Mouse (Mus musculus) midbrain, embryonic 15.5 days (tissue): ENCODE measurements at regions not wholly inside any gene's neighbourhood (a gene's known extent, or its start where the extent isn't known, plus 50 kb on each side); places are given as distances from the start of the nearest gene placed in this dataset.
A peak's percentile ranks its signal among the peaks of the same experiment; 100 is the strongest.

Source experiments
- ATAC-seq: fragments of 200-750 bp; cut with Nextera tagmentation; replicated peaks from 2 replicates; pipeline ENCODE4 v1.8.0; 2017; ENCODE audit warnings: moderate TSS enrichment
- H3K27ac ChIP-seq: fragments of 300-500 bp; sonication (generic); 2 replicates; pipeline ENCODE4 v1.5.1; 2015; ENCODE audit warnings: mild to moderate bottlenecking, inconsistent platforms
- H3K27me3 ChIP-seq: fragments of 300-500 bp; sonication (generic); replicated peaks from 2 replicates; pipeline ENCODE4 v1.6.1; 2015; ENCODE audit warnings: inconsistent platforms
- H3K36me3 ChIP-seq: fragments of 300-500 bp; sonication (generic); replicated peaks from 2 replicates; pipeline ENCODE4 v1.6.1; 2015; ENCODE audit warnings: inconsistent platforms
- H3K4me1 ChIP-seq: fragments of 300-500 bp; sonication (generic); 2 replicates; pipeline ENCODE4 v1.6.1; 2015; ENCODE audit warnings: inconsistent platforms
- H3K4me2 ChIP-seq: fragments of 300-500 bp; sonication (generic); 2 replicates; pipeline ENCODE4 v1.6.1; 2015; ENCODE audit warnings: inconsistent platforms, mild to moderate bottlenecking, moderate library complexity
- H3K4me3 ChIP-seq: fragments of 300-500 bp; sonication (generic); 2 replicates; pipeline ENCODE4 v1.5.1; 2015; ENCODE audit warnings: mild to moderate bottlenecking, inconsistent platforms
- H3K9ac ChIP-seq: fragments of 300-500 bp; sonication (generic); 2 replicates; pipeline ENCODE4 v1.6.1; 2015; ENCODE audit warnings: mild to moderate bottlenecking, inconsistent platforms
- H3K9me3 ChIP-seq: fragments of 300-500 bp; sonication (generic); 2 replicates; pipeline ENCODE4 v1.6.1; 2016; ENCODE audit warnings: inconsistent platforms
- WGBS: fragments of 180-500 bp; shearing (Covaris S2); methylation state at CpG from one replicate; pipeline ENCODE4 v1.1.7; 2015; ENCODE audit warnings: mixed read lengths; 5-methylcytosine and 5-hydroxymethylcytosine counted together

DNA sequence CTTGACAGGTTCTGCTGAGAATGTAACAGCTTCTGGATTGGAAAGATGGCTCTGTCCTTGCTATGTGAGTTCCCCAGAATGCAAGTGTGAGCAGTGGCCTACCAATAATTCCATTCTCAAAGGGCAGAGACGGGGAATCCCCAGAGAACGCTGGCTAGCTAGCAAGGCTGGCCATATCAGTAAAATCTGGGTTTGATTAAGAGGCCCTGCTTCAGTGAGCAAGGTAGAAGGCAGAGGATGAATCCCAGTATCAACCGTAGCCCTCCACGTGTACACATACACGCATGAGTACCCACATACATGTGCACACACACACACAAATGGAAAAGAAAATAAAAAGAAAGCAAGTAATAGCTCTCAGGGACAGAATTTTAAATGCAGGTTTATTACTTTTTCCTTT, 55.3 kb downstream of the Tril start:
- no peak overlapping the region for H3K9ac ChIP-seq

DNA sequence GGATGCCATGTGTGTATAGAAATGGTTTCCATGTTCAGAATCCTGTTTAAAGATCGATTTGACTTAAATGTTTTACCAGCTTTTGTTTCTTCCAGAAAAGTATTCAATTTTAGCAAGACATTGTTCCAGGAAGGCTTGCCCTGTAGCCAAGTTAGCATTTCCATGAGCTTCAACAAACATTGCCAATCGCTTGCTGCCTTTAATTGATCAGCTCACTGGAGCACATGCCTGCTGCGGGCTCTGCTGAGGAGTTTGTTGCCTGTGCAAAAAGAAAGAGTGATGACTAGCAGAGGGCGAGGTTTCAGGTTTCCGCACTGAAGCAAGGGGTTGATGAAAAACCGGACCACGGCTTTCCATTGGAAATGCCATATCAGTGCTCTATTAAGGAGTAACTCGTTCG, 58.0 kb downstream of the Tril start:
- H3K4me3 ChIP-seq = no peak overlapping the region
- no peak overlapping the region for H3K4me2 ChIP-seq
- H3K27ac ChIP-seq = no peak overlapping the region
- no peaks in the 10 kb centered on the region for H3K27me3 ChIP-seq
- no peak overlapping the region for H3K9ac ChIP-seq
- H3K9me3 ChIP-seq = no peaks in the 10 kb centered on the region
- H3K36me3 ChIP-seq = no peaks in the 10 kb centered on the region
- ATAC-seq = no peak
- peaks cover 8% of the 10 kb centered on the region; the same call in 1 of the 2 replicates for H3K4me1 ChIP-seq
- WGBS = 89% methylated on average over 9 of the region's 9 CpGs

More for the DNA sequence above, 55.3 kb downstream of the Tril start:
- no peaks in the 10 kb centered on the region for H3K27me3 ChIP-seq
- no peak overlapping the region for H3K27ac ChIP-seq
- 75% methylated on average over 5 of the region's 5 CpGs for WGBS
- H3K4me2 ChIP-seq = no peak overlapping the region
- peaks cover 8% of the 10 kb centered on the region; the same call in 1 of the 2 replicates for H3K4me1 ChIP-seq
- no peaks in the 10 kb centered on the region for H3K36me3 ChIP-seq
- ATAC-seq = no peak
- no peaks in the 10 kb centered on the region for H3K9me3 ChIP-seq
- H3K4me3 ChIP-seq = no peak overlapping the region

DNA sequence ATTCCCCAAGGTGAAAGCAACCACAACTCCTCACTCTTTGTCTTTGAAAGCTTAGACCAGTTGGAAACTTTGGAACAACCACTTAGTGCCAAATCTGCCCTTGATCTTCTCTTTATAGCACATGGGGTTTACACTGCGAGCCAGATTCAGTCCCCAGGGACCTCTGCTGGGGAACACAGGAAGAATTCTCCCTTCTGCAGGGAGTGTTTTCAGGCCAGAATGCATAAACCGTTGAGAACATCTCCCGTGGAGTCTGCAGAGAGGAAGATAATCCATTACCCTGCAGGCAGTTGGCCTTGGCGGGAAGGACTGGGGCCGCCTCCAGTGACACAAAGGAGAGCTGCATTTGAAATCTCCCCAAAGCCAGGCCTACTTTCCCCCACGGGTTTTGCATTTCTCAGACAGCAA, 60.0 kb downstream of the Tril start:
- H3K4me3 ChIP-seq = no peak overlapping the region
- no peaks in the 10 kb centered on the region for H3K9me3 ChIP-seq
- peaks cover 8% of the 10 kb centered on the region; the same call in 1 of the 2 replicates for H3K4me1 ChIP-seq
- no peak overlapping the region for H3K4me2 ChIP-seq
- no peaks in the 10 kb centered on the region for H3K27me3 ChIP-seq
- H3K27ac ChIP-seq = 0 out of 2 replicates have a peak overlapping the region, but pooled peaks have one; percentile 38
- H3K9ac ChIP-seq = no peak overlapping the region
- WGBS = 6% methylated on average over 6 of the region's 6 CpGs
- 0 out of 2 replicates have a peak, but pooled peaks have one; percentile 20 for ATAC-seq
- H3K36me3 ChIP-seq = no peaks in the 10 kb centered on the region

DNA sequence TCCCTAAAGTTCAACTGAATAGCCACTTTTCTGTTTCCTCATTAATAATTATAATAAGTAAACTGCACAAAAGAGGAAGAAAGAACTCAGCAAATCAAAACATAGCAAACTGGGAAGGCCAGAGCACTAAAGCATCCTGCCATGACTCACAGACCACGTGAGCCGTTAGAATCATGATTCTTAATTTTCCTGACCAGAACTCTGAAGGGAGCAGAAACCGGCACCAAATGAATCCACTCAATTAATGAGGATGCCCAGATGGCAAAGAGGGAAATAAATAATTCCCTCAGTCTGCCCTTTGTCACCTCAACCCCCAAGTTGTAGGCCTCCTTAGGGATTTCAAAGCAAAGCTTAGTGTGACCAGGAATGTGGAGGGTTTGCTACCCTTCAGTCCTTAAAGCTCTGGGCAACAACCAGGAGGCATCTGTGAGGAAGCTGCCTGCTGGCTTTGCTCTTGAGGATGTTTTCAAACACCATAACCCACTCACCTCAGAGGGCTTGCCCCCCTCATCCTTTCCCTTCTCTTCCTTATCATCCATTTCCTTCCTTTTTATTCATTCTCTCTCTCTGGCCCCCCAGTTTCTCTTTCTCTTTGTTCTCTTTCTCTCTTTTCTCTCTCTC, 60.8 kb downstream of the Tril start:
- 41% methylated on average over 3 of the region's 3 CpGs for WGBS
- no peak for ATAC-seq

DNA sequence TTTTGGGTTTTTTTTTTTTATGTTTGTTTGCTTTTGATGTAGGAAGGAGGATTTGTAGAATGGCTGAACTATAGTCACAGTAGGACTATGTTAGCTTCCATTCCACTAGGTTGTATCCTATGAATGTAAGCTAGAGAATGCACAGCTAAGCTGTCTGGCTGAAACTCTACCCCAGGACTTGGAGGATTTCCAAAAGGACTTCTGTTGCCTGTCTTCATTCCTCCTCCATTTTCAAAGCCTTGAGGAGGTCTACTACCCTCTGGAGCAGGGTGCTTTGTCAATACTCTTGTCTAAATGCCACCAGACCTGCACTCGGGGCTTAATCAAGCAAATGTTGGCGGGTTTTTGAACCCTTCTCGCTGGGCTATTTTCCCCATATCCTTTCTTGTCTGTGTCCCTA, 66.3 kb downstream of the Tril start:
- no peaks in the 10 kb centered on the region for H3K9me3 ChIP-seq
- no peak overlapping the region for H3K4me2 ChIP-seq
- 86% methylated on average over 3 of the region's 3 CpGs for WGBS
- H3K4me3 ChIP-seq = no peak overlapping the region
- H3K27ac ChIP-seq = no peak overlapping the region
- no peaks in the 10 kb centered on the region for H3K36me3 ChIP-seq
- ATAC-seq = no peak
- H3K9ac ChIP-seq = no peak overlapping the region
- H3K27me3 ChIP-seq = no peaks in the 10 kb centered on the region
- no peaks in the 10 kb centered on the region for H3K4me1 ChIP-seq

More for the DNA sequence above, 60.8 kb downstream of the Tril start:
- Histone ChIP-seq H3K27me3 (no peaks in the 10 kb centered on the region), H3K4me2 (no peak overlapping the region), H3K4me1 (peaks cover 8% of the 10 kb centered on the region; the same call in 1 of the 2 replicates), H3K9me3 (no peaks in the 10 kb centered on the region), H3K27ac (no peak overlapping the region), H3K36me3 (no peaks in the 10 kb centered on the region), H3K9ac (no peak overlapping the region), H3K4me3 (no peak overlapping the region)

DNA sequence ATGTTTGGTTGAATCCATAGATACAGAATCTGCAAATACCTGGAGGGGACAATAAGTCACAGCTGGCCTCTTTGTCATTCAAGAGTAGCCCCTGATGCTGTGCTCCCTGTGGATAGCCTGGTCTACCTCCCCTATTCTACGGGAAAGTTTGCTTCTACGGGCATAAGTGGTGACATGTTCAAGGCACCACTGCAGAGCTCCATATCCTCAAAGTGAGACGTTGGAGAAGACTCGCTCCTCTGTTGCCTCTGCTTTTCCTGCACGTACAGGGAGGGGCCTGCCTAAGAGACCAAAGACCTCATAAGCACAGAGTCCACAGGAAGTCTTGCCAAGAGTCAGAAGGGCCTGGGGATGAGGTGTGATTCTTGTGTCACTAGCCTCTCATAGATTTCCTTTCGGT, 70.1 kb downstream of the Tril start:
- Histone ChIP-seq H3K9me3 (no peaks in the 10 kb centered on the region), H3K9ac (no peak overlapping the region), H3K4me1 (no peaks in the 10 kb centered on the region), H3K4me3 (no peak overlapping the region), H3K36me3 (no peaks in the 10 kb centered on the region), H3K27ac (no peak overlapping the region), H3K27me3 (no peaks in the 10 kb centered on the region), H3K4me2 (no peak overlapping the region)
- ATAC-seq = no peak
- 91% methylated on average over 6 of the region's 6 CpGs for WGBS
